Mouse (Mus musculus): ENCODE data around the gene Vmn2r29. TPM values are rescaled to one million over a fixed set of nuclear protein-coding genes. Genes with fewer than 3 reads are reported as not detected.
"Not testable (repeated sequence)": the region's sequence is repeated elsewhere in the genome, so short reads cannot be mapped to it uniquely, and the experiment has no call there.

Vmn2r29 gene
- under 1 TPM in 1 of 4 experiments, not detected in 3; 0.24 TPM for total RNA-seq (2022)

DNA sequence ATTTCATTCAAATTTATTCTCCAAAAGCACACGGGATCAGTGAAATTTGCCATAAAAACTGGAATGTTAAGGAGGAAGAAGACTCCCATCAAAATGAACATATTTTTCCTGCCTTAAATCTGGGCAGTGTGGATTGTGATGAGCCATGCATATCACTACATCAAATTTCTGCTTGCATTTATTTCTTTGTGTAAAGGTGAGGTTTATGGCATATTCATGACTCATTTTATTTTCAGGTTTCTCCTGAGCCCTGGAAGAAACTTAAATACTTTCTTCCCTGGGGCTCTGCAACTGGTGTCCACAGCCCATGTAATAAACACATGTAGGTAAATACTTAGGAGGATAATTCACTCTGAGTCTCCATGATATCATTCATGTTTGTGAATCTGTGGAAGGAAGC is at the start of gene Vmn2r29:
Gene Vmn2r29, minus strand, starts transcription at position 101 of the 400 bp plus-strand sequence.
- DNase-seq (ENCODE audit: low spot score), result not testable (repeated sequence)

DNA sequence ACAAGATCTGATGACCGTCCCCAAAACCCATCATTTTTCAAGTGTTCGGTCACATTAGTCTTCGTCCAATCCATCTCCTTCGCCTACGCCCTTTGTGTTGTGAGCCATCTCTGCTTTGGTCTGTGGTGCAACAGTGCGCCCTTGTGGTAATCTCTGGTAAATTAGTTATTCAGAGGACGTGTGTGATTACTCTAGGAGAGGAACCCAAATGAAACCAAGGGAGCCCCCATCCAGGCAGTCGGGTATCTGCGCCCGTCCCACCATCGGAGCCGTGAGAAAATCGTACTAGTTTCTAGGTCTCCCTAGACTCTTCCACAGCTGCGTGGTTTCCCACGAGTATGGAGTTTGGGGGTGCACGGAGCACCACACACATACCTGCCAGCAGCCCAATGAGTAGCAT is 48.5 kb upstream of the Vmn2r29 start:
- DNase-seq (ENCODE audit: low spot score), result peak; percentile 58

DNA sequence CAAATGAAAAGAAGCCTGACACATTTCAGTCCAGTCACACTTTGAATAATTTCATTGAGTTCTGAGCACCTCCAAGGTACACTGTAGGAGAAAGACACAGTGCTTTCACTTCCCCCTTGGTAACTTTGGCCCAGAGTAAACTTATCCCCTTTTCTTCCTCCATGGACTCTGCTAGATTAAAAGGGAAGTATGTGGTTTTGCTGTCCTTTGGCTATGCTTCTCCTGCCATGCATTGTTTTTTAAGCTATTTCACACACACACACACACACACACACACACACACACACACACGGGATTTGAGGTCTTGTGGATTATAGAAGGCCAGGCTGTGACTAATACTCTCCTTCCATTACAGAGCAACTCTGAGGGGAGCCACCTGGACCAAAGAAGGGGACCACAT is 34.3 kb upstream of the Vmn2r29 start:
- DNase-seq (ENCODE audit: low spot score), result peak; percentile 26

DNA sequence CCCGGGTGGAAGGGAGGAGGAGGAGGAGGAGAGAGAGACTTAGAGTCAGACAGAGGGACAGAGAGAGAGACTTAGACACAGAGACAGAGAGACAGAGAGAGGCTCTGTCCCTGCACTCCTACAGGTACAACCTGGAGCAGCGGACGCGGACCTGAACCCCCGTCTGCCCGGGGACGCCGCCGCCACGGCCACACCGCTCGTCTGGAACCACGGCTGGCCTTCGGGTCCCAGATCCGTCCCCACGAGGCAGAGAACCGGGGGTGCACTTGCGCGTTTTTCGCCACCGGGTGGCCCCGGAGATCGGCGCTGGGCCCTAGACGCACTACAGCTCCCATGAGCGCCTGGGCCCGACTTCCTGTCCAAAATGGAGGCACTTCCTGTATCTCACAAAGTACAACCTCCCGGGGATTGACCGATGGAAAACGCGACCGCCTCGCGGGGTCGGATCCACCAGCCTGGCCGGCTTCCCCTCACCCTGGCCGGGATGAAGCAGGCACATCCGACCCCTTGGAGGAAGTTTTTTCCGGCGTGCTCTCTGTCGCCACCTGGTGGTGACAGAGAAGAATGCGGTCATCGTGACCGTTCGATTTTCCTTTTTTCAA is 30.9 kb upstream of the Vmn2r29 start, which contains the start of gene Gm45844:
Gene Gm45844, minus strand, starts transcription at position 324 of the 602 bp plus-strand sequence.
- DNase-seq (ENCODE audit: low spot score), result peak; percentile 86

DNA sequence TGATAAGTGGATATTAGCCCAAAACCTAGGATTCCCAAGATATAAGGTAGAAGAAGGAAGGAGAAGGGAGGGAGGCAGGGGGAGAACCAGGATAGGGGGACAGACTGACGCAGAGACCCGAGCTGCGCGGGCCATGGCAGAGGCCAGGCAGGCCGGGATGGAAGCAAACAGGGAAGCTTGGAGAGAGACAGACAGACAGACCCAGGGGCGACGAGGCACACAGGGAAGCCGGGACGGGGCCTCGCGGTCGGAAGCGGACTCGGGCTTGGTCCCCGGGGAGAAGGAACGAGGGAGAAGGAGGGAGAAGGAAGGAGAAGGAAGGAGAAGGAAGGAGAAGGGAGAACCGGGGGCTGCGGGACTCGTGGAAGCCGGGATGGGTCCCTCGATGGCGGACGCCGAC is 30.4 kb upstream of the Vmn2r29 start:
- DNase-seq (ENCODE audit: low spot score), result not testable (repeated sequence)

DNA sequence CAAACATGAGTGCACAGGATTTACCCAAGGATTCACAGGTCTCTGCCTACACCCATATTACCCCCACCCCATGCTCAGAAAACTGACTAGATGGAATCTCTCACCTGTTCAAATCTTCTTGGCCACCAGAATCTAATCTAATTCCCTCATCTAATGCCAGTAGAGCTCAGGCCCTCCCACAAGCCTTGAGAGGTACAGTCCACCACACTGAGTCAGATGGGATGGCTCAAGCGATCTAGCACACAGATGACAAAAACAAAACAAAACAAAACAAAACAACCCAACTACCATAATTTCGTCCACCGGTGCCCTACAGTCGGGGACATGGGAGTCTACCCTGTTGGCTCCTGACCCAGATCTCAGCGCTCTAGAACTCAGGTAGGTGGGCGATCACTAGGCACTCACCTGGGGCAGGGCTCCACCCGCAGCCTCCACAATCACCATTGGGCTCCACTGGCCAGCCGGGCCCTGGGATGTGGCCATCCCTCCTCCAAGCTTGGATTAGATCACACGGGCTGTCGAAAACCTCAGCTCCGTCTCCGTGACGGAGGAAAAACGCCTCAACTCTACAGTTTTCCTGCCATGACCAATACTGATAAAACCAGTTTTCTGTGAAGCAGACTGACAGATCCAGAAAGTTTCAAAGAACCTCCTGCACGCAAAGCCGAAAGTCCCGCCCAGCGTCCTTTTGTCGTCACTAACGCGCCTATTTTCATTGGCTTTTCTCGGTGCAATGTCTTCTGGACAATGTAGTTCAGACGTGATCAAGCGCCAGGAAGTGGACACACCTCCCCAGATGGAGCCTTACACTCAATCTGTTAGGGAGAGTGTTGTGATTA is 37.6 kb downstream of the Vmn2r29 start, which contains the start of gene Zfp772:
Gene Zfp772, minus strand, starts transcription at position 686 of the 839 bp plus-strand sequence.
- DNase-seq (ENCODE audit: low spot score), result peak; percentile 69

DNA sequence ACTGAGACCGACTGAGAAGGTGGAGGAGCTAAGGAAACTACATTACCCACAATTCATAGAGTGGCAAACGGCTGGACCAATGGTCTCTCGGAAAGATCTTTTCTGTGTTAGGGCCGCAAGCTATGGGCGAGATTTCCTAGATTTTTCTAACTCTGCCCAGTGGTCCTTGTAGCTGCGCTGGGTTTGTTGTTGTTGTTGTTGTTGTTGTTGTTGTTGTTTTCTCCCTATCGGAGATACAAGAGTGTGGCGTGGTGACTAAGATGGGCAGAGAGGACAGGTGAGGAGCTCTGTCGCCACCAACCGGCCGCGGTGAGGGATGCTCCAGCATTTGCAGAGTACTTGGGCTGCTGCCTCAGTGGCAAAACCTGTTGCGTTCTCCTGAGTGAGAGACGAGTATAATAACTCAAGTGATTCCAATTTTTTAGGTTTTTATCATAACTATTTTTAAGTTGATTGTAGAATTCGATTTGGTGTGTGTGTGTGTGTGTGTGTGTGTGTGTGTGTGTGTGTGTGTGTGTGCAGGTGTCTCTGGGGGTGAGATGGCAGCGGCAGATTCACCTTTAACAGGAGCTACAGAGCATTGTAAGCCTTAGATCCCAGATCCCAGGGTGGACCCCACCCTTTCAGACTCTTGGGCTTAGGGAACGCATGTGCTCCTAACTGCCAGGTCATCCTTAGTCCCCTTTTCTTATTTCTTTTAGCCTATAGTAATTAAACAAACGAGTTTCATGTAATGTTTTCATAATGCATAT is 58.8 kb downstream of the Vmn2r29 start:
- peak; percentile 45 for DNase-seq (ENCODE audit: low spot score)

DNA sequence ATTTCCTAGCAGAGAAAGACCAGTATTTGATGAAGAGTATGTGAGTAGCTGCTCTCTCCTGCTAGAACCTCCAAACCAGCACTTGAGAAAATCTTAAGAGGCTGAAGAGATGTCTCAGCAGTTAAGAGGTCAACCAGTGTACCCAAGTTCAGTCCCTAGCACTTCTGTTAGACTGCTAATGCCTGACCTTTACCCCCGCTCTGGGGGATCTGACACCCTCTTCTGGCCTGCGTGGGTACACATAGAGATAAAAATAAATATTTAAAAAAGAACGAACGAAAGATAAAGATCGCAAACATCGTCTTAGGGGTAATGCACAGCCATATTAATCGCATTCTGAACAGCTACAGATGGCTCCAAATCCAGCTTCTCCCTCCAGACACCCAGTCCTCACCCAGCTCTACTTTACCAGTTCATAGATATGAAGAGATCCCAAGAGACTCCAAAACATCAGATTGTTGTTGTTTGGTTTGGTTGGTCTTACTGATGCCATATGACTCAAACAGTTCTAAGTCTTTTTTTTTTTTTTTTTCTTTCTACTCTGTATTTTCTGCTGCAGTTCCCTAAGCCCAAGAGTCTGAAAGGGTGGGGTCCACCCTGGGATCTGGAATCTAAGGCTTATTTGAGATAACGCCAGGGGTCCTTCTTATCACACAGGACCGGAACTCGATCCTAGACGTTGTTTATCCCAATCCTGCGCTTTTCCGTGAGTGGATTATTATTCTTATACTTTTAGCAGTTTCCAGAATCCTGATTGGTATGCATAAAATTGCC is 59.5 kb downstream of the Vmn2r29 start:
- DNase-seq (ENCODE audit: low spot score), result no peak

DNA sequence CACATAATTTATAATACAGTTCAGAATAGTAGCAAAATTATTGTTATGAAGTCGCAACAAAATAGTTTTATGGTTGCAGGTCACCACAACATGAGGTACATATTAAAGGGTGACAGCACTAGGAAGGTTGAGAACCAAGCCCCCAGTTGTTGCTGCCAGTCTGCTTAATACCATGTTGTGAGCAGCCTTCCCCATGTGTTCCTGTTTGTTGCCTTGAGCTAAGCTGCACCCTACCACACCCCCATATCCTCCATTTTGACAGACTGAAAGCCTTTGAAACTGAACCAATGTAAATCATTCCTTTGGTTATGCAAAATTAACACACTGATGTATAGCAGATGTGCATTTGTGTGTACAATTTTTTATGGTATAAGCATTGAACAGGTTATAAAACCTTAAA is 61.2 kb downstream of the Vmn2r29 start:
- no peak for DNase-seq (ENCODE audit: low spot score)

Other genes starting within 250 kb of the Vmn2r29 start
- 1 to 10 TPM; 3.2 to 4.4 (median 3.8) TPM for gene Zfp954, start 125.8 kb downstream of the Vmn2r29 start, total RNA-seq (2022)
- under 1 TPM; 0.27 to 0.43 (median 0.34) TPM for gene Zfp773, start 110.6 kb downstream of the Vmn2r29 start, total RNA-seq (2022)
- gene Zfp418, start 76.0 kb downstream of the Vmn2r29 start, total RNA-seq (2022), result 1 to 10 TPM; 2.1 to 2.6 (median 2.3) TPM
- gene Zfp772, start 37.3 kb downstream of the Vmn2r29 start, total RNA-seq (2022), result 1 to 10 TPM; 1.3 to 1.8 (median 1.4) TPM
- 1 to 10 TPM in 3 of 4 experiments, under 1 TPM in 1; 0.90 to 1.8 (median 1.2) TPM for gene Gm45844, start 31.0 kb upstream of the Vmn2r29 start, total RNA-seq (2022)
- 10 to 100 TPM; 49.4 to 54.8 (median 52.3) TPM for gene Clcn4, start 53.5 kb upstream of the Vmn2r29 start, total RNA-seq (2022)
- gene Vmn2r30, start 90.3 kb upstream of the Vmn2r29 start, total RNA-seq (2022), result not detected
- gene Gm45783, start 127.2 kb upstream of the Vmn2r29 start, total RNA-seq (2022), result not detected
- gene Vmn2r31, start 152.4 kb upstream of the Vmn2r29 start, total RNA-seq (2022), result not detected
- gene Vmn2r32, start 232.7 kb upstream of the Vmn2r29 start, total RNA-seq (2022), result not detected

Data from heart, adult 8-10 months (tissue).